Mouse (Mus musculus): ENCODE results near the gene Rapsn.

DNA sequence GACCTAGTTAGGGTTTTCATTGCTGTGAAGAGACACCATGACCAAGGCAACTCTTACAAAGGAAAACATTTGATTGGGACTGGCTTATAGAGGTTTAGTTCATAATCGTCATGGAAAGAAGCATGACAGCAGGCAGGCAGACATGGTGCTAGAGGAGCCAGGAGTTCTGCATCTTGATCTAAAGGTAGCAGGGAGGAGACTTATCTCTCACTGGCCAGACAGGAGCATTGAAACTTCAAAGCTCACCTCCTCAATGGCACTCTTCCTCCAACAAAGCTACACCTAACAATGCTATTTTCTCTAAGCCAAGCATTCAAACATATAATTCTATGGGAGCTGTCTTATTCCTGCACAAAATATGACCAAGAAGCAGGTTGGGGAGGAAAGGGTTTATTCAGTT is 8.9 kb upstream of the Rapsn start:
- no peak for TF ChIP-seq CTCF (IDR thresholded peaks at IDR 0.05; ENCODE audit: low read depth)
- TF ChIP-seq EP300 (optimal IDR thresholded peaks at IDR 0.05) = no peak
